Mouse (Mus musculus) cortical plate, adult 2 months (tissue): ENCODE data around the gene 1700066M21Rik.

Experiments
- CTCF ChIP-seq: fragments of 200-500 bp; IDR thresholded peaks from 2 replicates; pipeline ENCODE4 v1.5.1; 2011; ENCODE audit warnings: mild to moderate bottlenecking, control low read depth, low read length; ENCODE audit not compliant: insufficient read depth; ENCODE audit errors: extremely low read depth
- POLR2A ChIP-seq: fragments of 200-500 bp; IDR thresholded peaks from 2 replicates; pipeline ENCODE4 v1.6.1; 2011; ENCODE audit warnings: mild to moderate bottlenecking, low read length, control low read depth; ENCODE audit not compliant: insufficient read depth; ENCODE audit errors: extremely low read depth

GRCm38 (mm10) chr1:57390993-57391790 lies 13.8 kb downstream of the 1700066M21Rik start:
- no peak for TF ChIP-seq POLR2A
- TF ChIP-seq CTCF = no peak
